Mouse (Mus musculus) embryonic facial prominence, embryonic 15.5 days (tissue): ENCODE results near the gene Tmem110. TPM values are rescaled to one million over a fixed set of nuclear protein-coding genes. Genes with fewer than 3 reads are reported as not detected.

Experiments used
- ATAC-seq: fragments of 200-750 bp; cut with Nextera tagmentation; 2 replicates; pipeline ENCODE4 v1.8.0; 2017; ENCODE audit warnings: low read depth, moderate TSS enrichment; ENCODE audit not compliant: insufficient number of reproducible peaks, low FRiP score, low TSS enrichment
- H3K27ac ChIP-seq: fragments of 300-500 bp; sonication (generic); replicated peaks from 2 replicates; pipeline ENCODE4 v1.5.1; 2015; ENCODE audit warnings: mild to moderate bottlenecking, inconsistent platforms
- H3K27me3 ChIP-seq: fragments of 300-500 bp; sonication (generic); 2 replicates; pipeline ENCODE4 v1.6.1; 2015; ENCODE audit warnings: inconsistent platforms
- H3K36me3 ChIP-seq: fragments of 300-500 bp; sonication (generic); 2 replicates; pipeline ENCODE4 v1.6.1; 2015; ENCODE audit warnings: mild to moderate bottlenecking, inconsistent platforms
- H3K4me1 ChIP-seq: fragments of 300-500 bp; sonication (generic); 2 replicates; pipeline ENCODE4 v1.6.1; 2015; ENCODE audit warnings: inconsistent platforms
- H3K4me2 ChIP-seq: fragments of 300-500 bp; sonication (generic); replicated peaks from 2 replicates; pipeline ENCODE4 v1.6.1; 2015; ENCODE audit warnings: mild to moderate bottlenecking, inconsistent platforms
- H3K4me3 ChIP-seq: fragments of 300-500 bp; sonication (generic); replicated peaks from 2 replicates; pipeline ENCODE4 v1.5.1; 2015; ENCODE audit warnings: mild to moderate bottlenecking, inconsistent platforms
- H3K9ac ChIP-seq: fragments of 300-500 bp; sonication (generic); 2 replicates; pipeline ENCODE4 v1.6.1; 2015; ENCODE audit warnings: inconsistent platforms
- H3K9me3 ChIP-seq: fragments of 300-500 bp; sonication (generic); replicated peaks from 2 replicates; pipeline ENCODE4 v1.6.1; 2016; ENCODE audit warnings: inconsistent platforms
- WGBS: fragments of 180-500 bp; shearing (Covaris S2); methylation state at CpG from one replicate; pipeline ENCODE4 v1.1.7; 2015; 5-methylcytosine and 5-hydroxymethylcytosine counted together
- polyA plus RNA-seq: library from polyadenylated mRNA; unstranded; fragments of >200 nt; fragmentation: Nextera tagmentation; extraction: Ambion mirVana; gene quantifications from 2 replicates; pipeline ENCODE4 v1.2.1, GENCODE M21; 2015

Tmem110 gene
- 27.0 and 29.1 TPM in 2 replicates for polyA plus RNA-seq

DNA sequence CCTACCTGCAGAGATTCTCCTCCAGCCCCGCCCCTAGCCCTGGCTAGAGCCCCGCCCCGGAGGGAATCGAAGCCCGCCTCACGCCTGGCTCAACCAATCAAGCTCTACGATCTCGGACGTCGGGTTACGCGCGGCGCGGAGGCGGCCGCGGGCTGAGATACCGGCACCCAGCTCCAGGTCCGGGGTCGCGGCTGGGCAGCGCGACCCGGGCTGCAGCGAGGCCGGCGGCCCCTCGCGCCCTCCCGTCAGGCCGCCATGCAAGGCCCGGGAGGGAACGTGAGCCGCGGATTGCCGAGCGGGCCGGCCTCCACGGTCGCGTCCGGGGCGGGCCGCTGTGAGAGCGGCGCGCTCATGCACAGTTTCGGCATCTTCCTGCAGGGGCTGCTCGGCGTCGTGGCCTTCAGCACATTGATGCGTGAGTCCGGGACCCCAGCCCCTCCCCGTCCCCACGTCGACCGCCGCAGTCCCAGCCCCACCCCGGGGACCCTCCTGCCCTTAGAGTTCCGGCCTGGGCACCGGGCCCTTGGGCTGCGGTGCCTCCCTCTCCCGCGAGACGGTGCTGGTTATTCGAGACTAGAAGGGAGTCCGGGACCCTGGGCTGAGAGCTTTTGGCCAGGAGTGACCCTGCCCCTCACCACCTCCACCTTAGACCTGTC lies at the start of gene Tmem110:
Gene Tmem110 (plus strand): TSS at position 115 of the 656 bp plus-strand sequence.
- Histone ChIP-seq H3K27ac (peak within 1 kb of the TSS; percentile 79), H3K4me3 (peak within 1 kb of the TSS; percentile 92), H3K4me2 (peak within 1 kb of the TSS; percentile 77), H3K9ac (peak within 1 kb of the TSS; percentile 76), H3K27me3 (no peaks in the 10 kb centered on the region), H3K9me3 (no peaks in the 10 kb centered on the region), H3K4me1 (peaks cover 33% of the 10 kb centered on the region), H3K36me3 (0 out of 2 replicates have a peak, but pooled peaks cover 5% of the 10 kb centered on the region)
- under 1% methylated on average over 65 of the region's 68 CpGs for WGBS
- ATAC-seq = peak; percentile 94

DNA sequence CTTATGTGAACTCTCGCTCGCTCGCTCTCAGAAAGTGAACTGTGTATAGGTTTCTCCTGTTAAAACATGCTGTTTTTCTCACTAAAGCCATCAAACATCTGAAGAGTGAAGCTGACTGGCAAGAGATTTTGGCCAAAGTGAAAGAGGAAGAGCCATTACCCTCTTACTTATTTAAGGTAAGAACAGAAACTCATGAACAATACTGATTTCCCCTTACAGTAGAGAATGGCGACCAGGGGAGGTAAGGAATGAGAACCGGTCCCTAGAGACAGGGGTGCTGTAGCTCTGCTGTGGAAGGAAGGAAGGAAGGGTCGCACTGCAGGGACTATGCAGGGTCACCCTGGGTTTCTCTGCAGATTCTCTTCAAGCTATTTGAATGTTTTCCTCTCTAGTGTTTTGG lies 40.8 kb upstream of the Tmem110 start:
- H3K36me3 ChIP-seq = peaks cover 30% of the 10 kb centered on the region; the same call in 1 of the 2 replicates
- H3K9ac ChIP-seq = no peak overlapping the region
- H3K27me3 ChIP-seq = no peaks in the 10 kb centered on the region
- no peak overlapping the region for H3K4me2 ChIP-seq
- 92% methylated on average over 6 of the region's 6 CpGs for WGBS
- H3K4me1 ChIP-seq = no peaks in the 10 kb centered on the region
- H3K27ac ChIP-seq = no peak overlapping the region
- ATAC-seq = no peak
- H3K4me3 ChIP-seq = no peak overlapping the region
- H3K9me3 ChIP-seq = no peaks in the 10 kb centered on the region

DNA sequence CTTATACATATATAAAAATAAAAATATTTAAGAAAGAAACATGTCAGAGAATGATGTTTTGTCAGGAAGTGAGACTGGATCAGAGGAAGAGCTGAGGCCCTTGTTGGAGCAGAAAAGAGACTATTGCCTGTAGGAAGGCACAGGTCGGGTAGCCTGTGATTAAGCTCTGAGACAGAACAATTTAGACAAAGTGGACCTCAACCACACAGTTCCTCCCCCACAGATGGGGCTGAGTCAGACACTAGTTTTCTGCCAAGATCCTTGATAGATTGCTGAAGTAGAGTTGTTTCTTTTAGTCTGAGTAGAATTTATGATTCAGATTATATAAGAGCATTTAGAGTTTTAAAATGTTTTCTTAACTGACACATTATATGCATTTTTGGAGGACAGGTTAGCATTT lies 35.9 kb upstream of the Tmem110 start:
- Histone ChIP-seq H3K27ac (no peak overlapping the region), H3K36me3 (peaks cover 29% of the 10 kb centered on the region; the same call in 1 of the 2 replicates), H3K4me2 (no peak overlapping the region), H3K4me1 (no peaks in the 10 kb centered on the region), H3K27me3 (no peaks in the 10 kb centered on the region), H3K9me3 (no peaks in the 10 kb centered on the region), H3K4me3 (no peak overlapping the region), H3K9ac (no peak overlapping the region)
- 58% methylated on average over 1 of the region's 1 CpGs for WGBS
- ATAC-seq = no peak

DNA sequence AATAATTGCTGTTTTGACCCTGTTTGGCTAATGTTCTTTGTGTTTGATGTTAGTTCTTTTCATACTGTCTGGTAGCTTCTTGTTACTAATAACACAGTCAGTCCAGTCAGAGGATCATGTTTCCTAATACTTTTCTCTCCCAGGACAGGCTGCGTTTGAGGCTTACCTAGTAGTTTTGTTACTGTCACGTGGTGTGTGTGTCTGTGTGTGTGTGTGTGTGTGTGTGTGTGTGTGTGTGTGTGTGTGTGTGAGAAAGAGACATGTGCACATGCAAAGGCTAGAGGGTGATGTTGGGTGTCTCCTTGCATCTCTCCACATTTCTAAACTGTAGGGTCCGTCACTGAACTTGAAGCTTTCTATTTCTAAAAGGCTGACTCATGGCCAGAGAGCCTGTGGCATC lies 32.5 kb upstream of the Tmem110 start:
- H3K27ac ChIP-seq = no peak overlapping the region
- H3K36me3 ChIP-seq = peaks cover 16% of the 10 kb centered on the region; the same call in 1 of the 2 replicates
- H3K4me2 ChIP-seq = no peak overlapping the region
- ATAC-seq = no peak
- 63% methylated on average over 3 of the region's 3 CpGs for WGBS
- no peak overlapping the region for H3K4me3 ChIP-seq
- H3K9me3 ChIP-seq = no peaks in the 10 kb centered on the region
- H3K9ac ChIP-seq = no peak overlapping the region
- H3K4me1 ChIP-seq = no peaks in the 10 kb centered on the region
- no peaks in the 10 kb centered on the region for H3K27me3 ChIP-seq

DNA sequence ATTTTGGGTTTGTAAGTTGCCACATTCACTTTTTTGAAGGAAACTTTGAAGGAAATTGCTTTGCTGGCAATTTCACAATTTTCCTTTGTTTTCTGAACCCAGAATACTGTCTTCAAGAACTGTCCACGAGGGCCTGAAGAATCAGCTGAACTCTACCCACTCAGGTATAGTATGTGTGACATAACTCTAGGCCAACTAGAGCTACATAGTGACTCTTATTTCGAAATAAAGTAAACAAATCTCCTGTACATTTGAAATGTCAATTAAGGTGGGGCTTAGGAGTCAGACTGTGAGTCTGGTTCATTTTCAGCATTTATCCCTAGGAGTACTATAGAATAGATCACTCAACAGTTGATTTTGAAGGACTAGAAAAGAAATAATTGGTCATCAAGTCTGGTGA lies 23.6 kb upstream of the Tmem110 start:
- Histone ChIP-seq H3K36me3 (peaks cover 21% of the 10 kb centered on the region), H3K27ac (no peak overlapping the region), H3K4me2 (no peak overlapping the region), H3K27me3 (no peaks in the 10 kb centered on the region), H3K9me3 (no peaks in the 10 kb centered on the region), H3K4me1 (no peaks in the 10 kb centered on the region), H3K4me3 (no peak overlapping the region), H3K9ac (no peak overlapping the region)
- ATAC-seq = no peak
- 88% methylated on average over 2 of the region's 2 CpGs for WGBS

DNA sequence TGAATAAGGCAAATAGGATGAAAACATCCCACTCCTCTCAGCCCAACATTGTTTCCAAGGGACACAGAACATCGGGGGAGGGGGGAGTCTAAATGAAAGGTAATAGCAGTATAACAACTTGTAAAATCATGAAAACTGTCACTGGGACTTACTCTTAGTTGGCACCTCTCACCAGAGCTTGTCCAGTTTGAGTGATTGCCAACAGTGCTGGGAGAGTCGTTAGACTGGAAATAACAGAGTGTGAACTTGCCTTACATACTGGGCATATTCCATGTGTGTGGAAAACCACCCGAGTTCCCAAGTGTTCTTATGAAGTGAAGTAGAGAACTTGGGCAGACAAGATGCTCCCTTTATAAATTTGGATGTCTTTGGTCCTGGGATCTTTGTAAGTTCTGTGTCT lies 4.3 kb upstream of the Tmem110 start:
- H3K36me3 ChIP-seq = peaks cover 22% of the 10 kb centered on the region

DNA sequence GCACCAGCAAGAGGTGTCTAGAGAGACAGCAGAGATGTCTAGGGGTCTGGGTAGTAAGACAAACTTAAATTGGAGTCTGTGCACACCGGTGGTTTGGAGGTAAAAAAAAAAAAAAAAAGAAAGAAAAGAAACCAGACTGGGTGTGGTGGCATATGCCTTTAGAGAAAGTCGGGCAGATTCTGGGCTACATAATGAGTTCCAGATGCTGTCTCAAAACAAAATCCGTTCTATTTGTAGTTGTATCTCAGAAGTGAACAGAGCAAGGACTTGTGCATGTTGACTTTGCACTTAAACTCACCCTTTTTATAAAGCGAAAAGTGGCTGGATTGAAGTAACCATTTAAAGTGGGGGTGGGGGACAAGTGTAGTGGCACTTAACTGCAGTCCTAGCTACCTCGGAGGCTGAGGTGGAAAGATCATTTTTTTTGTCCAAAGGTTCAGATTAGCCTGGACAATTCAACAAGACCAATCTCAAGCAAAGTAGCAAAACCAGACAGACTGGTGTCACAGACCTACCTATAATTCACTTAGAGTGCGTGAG lies 864 bp upstream of the Tmem110 start:
- Histone ChIP-seq H3K4me2 (no peak overlapping the region), H3K27me3 (no peaks in the 10 kb centered on the region), H3K9ac (no peak overlapping the region), H3K36me3 (peaks cover 5% of the 10 kb centered on the region; the same call in 1 of the 2 replicates), H3K9me3 (no peaks in the 10 kb centered on the region), H3K4me1 (peaks cover 33% of the 10 kb centered on the region), H3K27ac (peak overlapping the region; percentile 69), H3K4me3 (no peak overlapping the region)
- 27% methylated on average over 6 of the region's 6 CpGs for WGBS
- ATAC-seq = no peak

More for the DNA sequence above, 4.3 kb upstream of the Tmem110 start:
- WGBS = 77% methylated on average over 3 of the region's 3 CpGs
- Histone ChIP-seq H3K27me3 (no peaks in the 10 kb centered on the region), H3K4me2 (no peak overlapping the region), H3K27ac (no peak overlapping the region), H3K9me3 (no peaks in the 10 kb centered on the region), H3K4me3 (no peak overlapping the region), H3K4me1 (peaks cover 13% of the 10 kb centered on the region), H3K9ac (no peak overlapping the region)
- no peak for ATAC-seq

DNA sequence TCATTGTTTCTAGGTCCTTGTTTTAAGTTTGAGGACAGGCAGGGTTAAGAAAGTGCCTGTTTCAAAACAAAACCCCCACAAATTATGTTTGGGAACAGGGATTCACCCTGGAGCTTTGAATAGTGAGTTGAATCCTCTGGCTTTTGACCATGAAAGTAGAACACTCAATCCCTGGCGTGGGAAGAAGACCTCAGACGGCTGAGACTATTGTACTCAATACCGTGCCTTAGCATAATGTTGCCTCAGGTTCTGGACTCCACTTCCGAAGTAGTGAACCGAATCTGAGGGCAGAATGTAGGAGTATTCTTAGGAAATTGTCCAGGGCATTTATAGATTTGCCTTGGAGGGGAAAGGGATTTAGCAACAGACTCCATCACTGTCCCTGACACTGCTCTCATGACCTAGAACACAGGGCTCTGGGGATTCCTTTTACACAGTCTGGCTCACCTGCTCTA lies 342 bp upstream of the Tmem110 start:
- Histone ChIP-seq H3K9me3 (no peaks in the 10 kb centered on the region), H3K4me2 (peak overlapping the region; percentile 77), H3K4me1 (peaks cover 33% of the 10 kb centered on the region), H3K27me3 (no peaks in the 10 kb centered on the region), H3K36me3 (0 out of 2 replicates have a peak, but pooled peaks cover 5% of the 10 kb centered on the region), H3K4me3 (peak overlapping the region; percentile 92), H3K9ac (no peak overlapping the region), H3K27ac (peak overlapping the region; percentile 69)
- 32% methylated on average over 5 of the region's 5 CpGs for WGBS
- ATAC-seq = no peak

DNA sequence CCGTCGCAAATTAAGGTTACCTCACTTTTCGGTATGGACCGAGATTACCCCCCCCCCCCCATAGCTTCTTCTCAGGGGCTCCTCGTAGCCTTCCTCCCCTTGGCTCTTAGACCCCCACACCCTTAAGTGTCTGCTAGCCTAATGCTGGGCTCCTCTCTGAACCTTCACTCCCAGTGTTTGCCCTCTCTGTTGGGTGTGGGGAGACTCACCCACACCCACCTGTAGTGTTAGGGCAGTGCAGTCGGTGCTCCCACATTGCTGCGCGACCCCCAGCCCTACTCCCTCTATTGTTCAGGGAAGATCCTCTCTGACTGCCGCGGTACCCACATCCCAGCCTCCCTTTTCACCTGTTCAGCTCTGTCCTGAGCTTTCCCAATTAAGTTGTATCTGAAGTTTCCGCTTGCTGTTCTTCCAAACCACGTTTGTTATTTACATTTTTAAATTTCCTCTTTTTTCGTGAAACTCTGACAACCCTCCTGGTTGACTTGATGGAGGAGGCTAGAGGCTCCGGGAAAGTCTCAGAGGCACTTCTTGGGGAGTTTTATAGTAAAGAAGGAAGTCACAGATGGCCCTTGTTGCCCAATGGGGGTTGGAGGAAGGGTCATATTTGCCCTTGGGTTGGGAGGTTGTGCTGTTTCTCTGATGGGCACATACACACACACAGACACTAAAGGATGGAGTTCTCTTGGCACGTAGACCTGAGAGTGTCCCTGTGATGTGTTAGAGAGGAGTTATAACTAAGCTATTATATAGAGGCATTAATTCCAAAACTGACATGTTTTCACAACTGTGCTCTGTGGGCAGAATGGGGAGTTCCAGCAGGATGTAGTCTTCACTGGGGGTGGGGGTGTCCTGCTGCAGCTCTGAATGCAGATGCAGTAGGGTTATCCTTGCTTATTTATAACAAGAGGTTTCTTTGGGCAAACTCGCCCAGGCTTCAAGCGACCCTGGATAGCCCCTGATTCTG lies 1.1 kb downstream of the Tmem110 start:
- Histone ChIP-seq H3K4me2 (peak overlapping the region; percentile 77), H3K9me3 (no peaks in the 10 kb centered on the region), H3K4me3 (peak overlapping the region; percentile 92), H3K27ac (0 out of 2 replicates have a peak overlapping the region, but pooled peaks have one; percentile 79), H3K27me3 (no peaks in the 10 kb centered on the region), H3K4me1 (peaks cover 33% of the 10 kb centered on the region), H3K36me3 (no peaks in the 10 kb centered on the region), H3K9ac (peak overlapping the region; percentile 76)
- 0 out of 2 replicates have a peak, but pooled peaks have one; percentile 8 for ATAC-seq
- 17% methylated on average over 17 of the region's 17 CpGs for WGBS

DNA sequence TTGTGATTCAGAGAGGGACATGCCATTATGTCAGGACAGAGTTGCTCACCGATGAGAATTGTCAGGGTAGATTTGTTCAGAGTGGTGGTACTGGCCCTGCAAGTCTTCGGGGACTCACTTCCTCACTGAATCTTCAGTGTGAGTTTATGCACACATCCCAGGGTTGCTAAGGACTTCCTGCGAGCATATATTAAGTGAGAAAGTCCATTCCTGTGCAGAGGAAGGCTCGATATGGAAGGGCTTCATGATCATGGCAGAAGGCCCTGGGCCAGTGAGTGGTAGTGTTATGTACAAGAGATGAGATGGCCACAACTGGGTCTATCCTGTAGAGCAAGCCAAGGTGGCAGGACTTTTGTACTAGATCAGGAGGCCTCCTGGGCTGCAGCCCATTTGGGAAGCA lies 2.1 kb downstream of the Tmem110 start:
- Histone ChIP-seq H3K4me2 (no peak overlapping the region), H3K9me3 (no peaks in the 10 kb centered on the region), H3K36me3 (no peaks in the 10 kb centered on the region), H3K4me1 (peaks cover 33% of the 10 kb centered on the region), H3K27me3 (no peaks in the 10 kb centered on the region), H3K9ac (no peak overlapping the region), H3K4me3 (no peak overlapping the region), H3K27ac (no peak overlapping the region)
- 78% methylated on average over 4 of the region's 4 CpGs for WGBS
- ATAC-seq = no peak

DNA sequence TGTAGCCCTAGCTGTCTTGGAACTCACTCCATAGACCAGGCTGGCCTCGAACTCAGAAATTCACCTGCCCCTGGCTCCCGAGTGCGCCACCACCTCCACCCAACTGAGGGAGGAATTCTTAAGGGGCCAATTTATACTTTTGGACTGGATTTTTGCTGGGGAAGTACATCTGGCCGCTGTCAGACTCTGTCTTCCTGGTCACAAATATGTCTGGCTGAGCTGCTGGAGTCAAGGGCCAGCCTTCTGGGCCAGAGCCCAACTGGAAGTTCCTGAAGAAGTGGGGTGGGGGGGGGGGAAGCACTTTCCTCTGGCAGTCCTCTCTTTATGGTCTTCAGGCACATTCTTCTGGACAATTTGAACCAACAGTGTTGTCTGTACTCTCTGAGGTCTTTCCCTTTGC lies 2.7 kb downstream of the Tmem110 start:
- H3K4me2 ChIP-seq = no peak overlapping the region
- H3K4me1 ChIP-seq = peaks cover 33% of the 10 kb centered on the region
- no peaks in the 10 kb centered on the region for H3K36me3 ChIP-seq
- H3K4me3 ChIP-seq = no peak overlapping the region
- WGBS = 81% methylated on average over 4 of the region's 4 CpGs
- H3K27me3 ChIP-seq = no peaks in the 10 kb centered on the region
- no peak overlapping the region for H3K27ac ChIP-seq
- no peak for ATAC-seq
- no peak overlapping the region for H3K9ac ChIP-seq
- no peaks in the 10 kb centered on the region for H3K9me3 ChIP-seq
